Mouse (Mus musculus): ENCODE results near the gene Ccdc163. TPM values are rescaled to one million over a fixed set of nuclear protein-coding genes. Genes with fewer than 3 reads are reported as not detected.

Ccdc163 gene
- total RNA-seq, 2 experiments from 2014 or later = 16.2 to 19.2 TPM

- DNase-seq = no peak
Measured at GRCm38 (mm10) chr4:116780541-116780940, 72.2 kb downstream of the Ccdc163 start.

GRCm38 (mm10) chr4:116781366-116781765 is 73.1 kb downstream of the Ccdc163 start:
- no peak for DNase-seq

GRCm38 (mm10) chr4:116782171-116782570 is 73.9 kb downstream of the Ccdc163 start:
- no peak for DNase-seq

- DNase-seq = no peak
Measured at GRCm38 (mm10) chr4:116786587-116786986, 78.3 kb downstream of the Ccdc163 start.

GRCm38 (mm10) chr4:116787985-116788760 is 79.9 kb downstream of the Ccdc163 start:
- peak in 1 of 2 experiments; percentile 31 for DNase-seq

- peak; percentile 77 to 87 for DNase-seq
Measured at GRCm38 (mm10) chr4:116788956-116789355, 80.6 kb downstream of the Ccdc163 start.

GRCm38 (mm10) chr4:116792453-116792852 is 84.1 kb downstream of the Ccdc163 start:
- DNase-seq = no peak

- no peak for DNase-seq
Measured at GRCm38 (mm10) chr4:116794273-116794672, 86.0 kb downstream of the Ccdc163 start.

GRCm38 (mm10) chr4:116796442-116797110 is 88.3 kb downstream of the Ccdc163 start:
- DNase-seq = peak; percentile 24 to 28

- DNase-seq = peak in 1 of 2 experiments; percentile 29
Measured at GRCm38 (mm10) chr4:116799901-116800300, 91.6 kb downstream of the Ccdc163 start.

Other genes starting within 250 kb of the Ccdc163 start
- 10 to 100 TPM; 37.2 to 44.0 TPM for gene Mast2, start 244.3 kb upstream of the Ccdc163 start, total RNA-seq (2021)
- 10 to 100 TPM; 14.0 to 19.6 TPM for gene Ipp, start 201.0 kb upstream of the Ccdc163 start, total RNA-seq (2021)
- gene Tmem69, start 152.6 kb upstream of the Ccdc163 start, total RNA-seq (2021) = 10 to 100 TPM; 20.3 to 21.2 TPM
- 10 to 100 TPM; 64.9 to 85.9 TPM for gene Gpbp1l1, start 150.9 kb upstream of the Ccdc163 start, total RNA-seq (2021)
- 10 to 100 TPM in 1 of 2 experiments, 1 to 10 TPM in 1; 9.1 to 12.1 TPM for gene Ccdc17, start 111.9 kb upstream of the Ccdc163 start, total RNA-seq (2021)
- gene Nasp, start 80.6 kb upstream of the Ccdc163 start, total RNA-seq (2021) = 10 to 100 TPM; 29.8 to 35.0 TPM
- 100 to 1,000 TPM; 864 to 917 TPM for gene Akr1a1, start 56.8 kb upstream of the Ccdc163 start, total RNA-seq (2021)
- gene Prdx1, start 23.0 kb upstream of the Ccdc163 start, total RNA-seq (2021) = 100 to 1,000 TPM; 682 to 824 TPM
- 10 to 100 TPM; 32.9 to 33.5 TPM for gene Mmachc, start 103 bp upstream of the Ccdc163 start, total RNA-seq (2021)
- gene Tesk2, start 12.4 kb downstream of the Ccdc163 start, total RNA-seq (2021) = 1 to 10 TPM; 2.9 to 5.9 TPM
- gene Toe1, start 99.1 kb downstream of the Ccdc163 start, total RNA-seq (2021) = 10 to 100 TPM; 16.9 to 20.8 TPM
- gene Mutyh, start 99.2 kb downstream of the Ccdc163 start, total RNA-seq (2021) = 1 to 10 TPM; 2.4 to 3.2 TPM
- 1 to 10 TPM; 1.9 to 2.6 TPM for gene Hpdl, start 113.2 kb downstream of the Ccdc163 start, total RNA-seq (2021)
- gene Zswim5, start 168.9 kb downstream of the Ccdc163 start, total RNA-seq (2021) = 1 to 10 TPM; 3.6 to 5.1 TPM

All from adrenal gland, postnatal 36 days (tissue).